Mouse (Mus musculus) gastrocnemius, adult 2 months (tissue): ENCODE measurements around the gene Cpvl. TPM values are rescaled to one million over a fixed set of nuclear protein-coding genes. Genes with fewer than 3 reads are reported as not detected.

Experiments
- DNase-seq: peaks from one replicate; pipeline ENCODE4 v3.0.0; 2022
- H3K27ac ChIP-seq: fragments of 200-600 bp; 2 replicates; pipeline ENCODE4 v1.8.1; 2022; ENCODE audit warnings: mild to moderate bottlenecking
- H3K4me3 ChIP-seq: fragments of 200-600 bp; 2 replicates; pipeline ENCODE4 v1.8.1; 2022; ENCODE audit warnings: mild to moderate bottlenecking, moderate library complexity
- CTCF ChIP-seq: fragments of 200-600 bp; IDR thresholded peaks from 2 replicates; pipeline ENCODE4 v1.8.1; 2022; ENCODE audit warnings: antibody characterized with exemption, mild to moderate bottlenecking, moderate library complexity
- intact Hi-C: fragments of 180-260 bp; cut with DNase I; formaldehyde crosslinking; loops from one replicate; pipeline ENCODE4 v1.15.1; 2025
- total RNA-seq, 2 experiments: library from RNA; stranded (reverse); gene quantifications; 2 replicates each; pipeline ENCODE4 v1.2.3; 2021

The Cpvl gene
- total RNA-seq, 2 experiments from 2014 or later = not detected

DNA sequence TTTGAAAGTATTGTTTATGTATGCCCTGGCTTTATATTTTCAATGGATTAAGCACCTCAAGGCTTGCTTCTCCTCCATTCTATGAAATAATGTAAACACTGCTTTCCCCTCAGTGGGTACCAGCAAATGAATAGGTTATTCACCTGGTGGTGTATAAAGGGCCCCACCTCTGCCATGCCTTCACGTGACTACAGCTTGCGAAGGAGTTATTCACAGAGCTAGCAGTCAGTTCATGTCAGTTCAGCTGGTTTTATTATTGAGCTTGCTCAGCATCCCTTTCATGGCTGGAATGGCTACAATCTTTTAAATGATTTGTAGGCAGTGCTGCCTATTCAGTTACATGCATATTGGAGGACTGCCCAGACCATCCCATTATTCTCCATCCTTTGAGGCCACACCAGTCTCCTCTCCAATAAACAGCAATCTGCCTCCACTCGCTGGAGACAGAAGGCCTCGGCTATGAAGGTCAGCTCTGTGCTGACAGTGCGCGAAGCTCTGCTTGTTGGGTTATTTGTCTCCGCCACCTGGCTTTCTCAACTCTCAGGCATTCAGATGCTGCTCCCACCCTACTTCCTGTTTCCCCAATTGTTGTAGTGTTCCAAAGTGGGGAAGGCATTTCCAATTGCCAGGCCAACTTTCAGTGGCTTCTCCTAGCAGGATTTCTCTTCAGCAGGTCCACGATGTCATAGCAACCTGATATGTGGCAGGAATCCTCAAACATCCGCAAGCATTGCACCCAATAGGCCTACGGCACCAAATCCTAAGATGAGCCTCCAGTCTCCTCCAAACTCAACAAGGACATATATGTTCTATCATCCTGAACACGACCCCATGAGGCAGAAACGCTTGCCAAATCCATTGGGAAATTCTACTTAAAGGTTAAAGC is 123.3 kb downstream of the Cpvl start:
- Histone ChIP-seq H3K4me3 (no peak overlapping the region), H3K27ac (peak overlapping the region; percentile 32)
- no peak for TF ChIP-seq CTCF
- intact Hi-C loops = no loop called here
- peak; percentile 28 for DNase-seq

DNA sequence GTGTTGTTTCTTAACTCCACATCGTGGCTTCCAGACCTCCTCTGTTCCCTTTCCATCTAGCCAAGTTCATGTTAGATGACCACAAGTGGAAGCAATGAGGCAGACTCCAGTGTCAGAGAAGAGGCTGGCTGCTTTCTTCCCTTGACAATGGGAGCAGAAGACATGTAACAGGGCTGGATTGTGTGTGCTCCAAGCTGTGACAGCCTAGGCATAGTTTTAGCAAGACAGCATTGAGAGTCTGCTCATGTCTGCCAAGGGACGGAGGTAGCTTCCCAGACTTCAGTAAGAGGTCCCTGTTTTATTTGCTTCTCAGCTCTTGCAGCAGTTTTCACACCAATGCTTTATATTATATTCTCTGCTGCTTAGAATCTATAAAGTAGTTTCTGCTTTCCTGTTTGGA is 124.2 kb downstream of the Cpvl start:
- intact Hi-C loops = no loop called here
- no peak for TF ChIP-seq CTCF

DNA sequence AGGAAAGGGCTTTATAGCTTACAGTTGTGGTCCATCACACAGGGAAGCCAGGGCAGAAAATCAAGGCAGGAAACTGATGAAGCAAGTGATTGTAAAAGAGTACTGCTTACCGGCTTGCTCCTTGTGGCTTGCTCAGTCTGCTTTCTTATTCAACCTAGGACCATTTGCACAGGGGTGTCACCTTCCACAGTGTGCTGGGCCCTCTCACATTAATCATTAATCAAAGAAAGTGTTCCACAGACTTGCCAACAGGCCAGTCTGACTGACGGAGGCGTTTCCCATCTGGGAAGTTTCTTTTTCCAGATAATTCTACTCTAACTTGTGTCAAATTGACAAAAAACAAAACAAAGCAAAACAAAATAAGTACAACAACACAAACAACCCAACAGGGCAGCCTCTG is 124.9 kb downstream of the Cpvl start:
- no peak overlapping the region for H3K27ac ChIP-seq
- intact Hi-C loops = no loop called here
- H3K4me3 ChIP-seq = no peak overlapping the region
- no peak for DNase-seq
- no peak for TF ChIP-seq CTCF

More for the DNA sequence above, 124.2 kb downstream of the Cpvl start:
- no peak overlapping the region for H3K27ac ChIP-seq
- no peak overlapping the region for H3K4me3 ChIP-seq
- no peak for DNase-seq

DNA sequence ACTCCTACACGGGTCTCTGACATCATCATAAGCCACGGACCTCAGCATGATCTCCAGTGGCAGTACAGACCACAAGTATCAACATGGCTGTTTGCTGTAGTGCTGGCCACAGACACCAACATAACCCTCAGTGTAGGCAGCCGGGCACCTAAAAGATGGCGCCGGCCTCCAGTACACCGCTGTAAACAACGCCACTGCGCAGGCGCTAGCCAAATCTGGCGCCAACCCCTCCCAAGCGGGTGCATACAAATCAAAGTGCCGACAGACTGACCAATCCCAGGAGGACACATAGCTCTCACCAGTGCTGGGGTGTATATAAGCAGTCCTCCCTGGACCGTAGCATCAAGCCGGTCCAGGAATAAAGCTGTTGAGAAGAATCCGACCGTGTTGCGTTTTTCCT is 133.8 kb downstream of the Cpvl start:
- Histone ChIP-seq H3K4me3 (no peak overlapping the region), H3K27ac (no peak overlapping the region)
- no peak for TF ChIP-seq CTCF
- no peak for DNase-seq
- intact Hi-C loops = no loop called here

DNA sequence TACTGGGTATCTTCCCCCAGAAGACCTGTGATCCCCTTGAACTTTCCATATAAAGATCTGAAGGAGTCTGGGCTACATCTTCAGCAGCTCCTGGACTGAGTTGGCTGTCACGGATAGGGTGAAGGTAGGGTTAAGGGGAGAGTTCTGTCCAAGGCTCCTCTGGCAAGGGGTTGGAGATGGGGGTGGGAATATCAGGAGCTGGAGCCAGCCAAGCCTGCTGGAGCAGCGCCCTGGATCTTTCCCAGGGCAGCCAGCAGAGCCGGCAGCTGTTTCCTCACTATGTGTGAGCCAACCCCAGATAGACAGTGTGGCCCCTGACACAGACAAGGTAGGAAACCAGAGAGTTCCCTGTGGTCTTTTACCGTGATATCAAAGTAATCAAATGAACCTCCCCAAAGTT is 153.3 kb downstream of the Cpvl start:
- TF ChIP-seq CTCF = no peak
- Histone ChIP-seq H3K4me3 (no peak overlapping the region), H3K27ac (no peak overlapping the region)
- intact Hi-C loops = no loop called here
- peak; percentile 78 for DNase-seq

Other genes with a start within 250 kb of the Cpvl start
- gene Tril, start 157.8 kb downstream of the Cpvl start, total RNA-seq = 1 to 10 TPM; 1.3 to 2.2 TPM
- gene Chn2, start 60.9 kb upstream of the Cpvl start, total RNA-seq = 1 to 10 TPM; 1.0 to 1.3 TPM